Mouse (Mus musculus): ENCODE measurements around the gene Ckap5. TPM values are rescaled to one million over a fixed set of nuclear protein-coding genes. Genes with fewer than 3 reads are reported as not detected.
"Not testable (repeated sequence)": the region's sequence is repeated elsewhere in the genome, so short reads cannot be mapped to it uniquely, and the experiment has no call there.

Ckap5 gene
- 3.7 and 4.6 TPM in 2 replicates for polyA plus RNA-seq (2012; rRNA removed)

- Histone ChIP-seq H3K27me3 (ENCODE audit: control insufficient read depth, insufficient read depth, low read length) (no peaks in the 10 kb centered on the region; the same call in 1 of the 2 replicates), H3K27ac (ENCODE audit: insufficient read depth, low read length) (peak within 1 kb of the TSS; percentile 81), H3K36me3 (ENCODE audit: control insufficient read depth, insufficient read depth, low read length) (no peaks in the 10 kb centered on the region), H3K4me1 (ENCODE audit: control insufficient read depth, insufficient read depth, insufficient read length) (no peaks in the 10 kb centered on the region; the same call in none of the 2 replicates), H3K4me3 (ENCODE audit: extremely low read depth, insufficient read depth, insufficient read length) (peak within 1 kb of the TSS; percentile 99)
- peak; percentile 80 to 87 for DNase-seq (ENCODE audit: low read depth in 1 of 2, low spot score in 2 of 2)
- 1% methylated on average over 64 of the region's 64 CpGs for WGBS
- TF ChIP-seq CTCF (IDR thresholded peaks at IDR 0.05; ENCODE audit: extremely low read depth, insufficient read depth, insufficient read length, insufficient replicate concordance) (no peak), POLR2A (IDR thresholded peaks at IDR 0.05; ENCODE audit: low read depth, low read length) (no peak)
These were observed at the start of gene Ckap5 for GRCm38 (mm10) chr2:91526294-91527146. Gene Ckap5, plus strand, starts transcription at chr2:91526762.

- no peak for TF ChIP-seq POLR2A (IDR thresholded peaks at IDR 0.05; ENCODE audit: low read depth, low read length)
- no peak for TF ChIP-seq CTCF (IDR thresholded peaks at IDR 0.05; ENCODE audit: extremely low read depth, insufficient read depth, insufficient read length, insufficient replicate concordance)
- no peak overlapping the region for H3K4me3 ChIP-seq (ENCODE audit: extremely low read depth, insufficient read depth, insufficient read length)
- no peaks in the 10 kb centered on the region for H3K36me3 ChIP-seq (ENCODE audit: control insufficient read depth, insufficient read depth, low read length)
- WGBS, result 67% methylated on average over 7 of the region's 7 CpGs
- DNase-seq (ENCODE audit: low read depth in 1 of 2, low spot score in 2 of 2), result no peak
- H3K27me3 ChIP-seq (ENCODE audit: control insufficient read depth, insufficient read depth, low read length), result no peaks in the 10 kb centered on the region
- no peak overlapping the region for H3K27ac ChIP-seq (ENCODE audit: insufficient read depth, low read length)
- H3K4me1 ChIP-seq (ENCODE audit: control insufficient read depth, insufficient read depth, insufficient read length), result no peaks in the 10 kb centered on the region; the same call in 1 of the 2 replicates
These were observed 49.7 kb upstream of the Ckap5 start for GRCm38 (mm10) chr2:91476841-91477240.

- H3K4me3 ChIP-seq (ENCODE audit: extremely low read depth, insufficient read depth, insufficient read length), result no peak overlapping the region
- no peak for DNase-seq (ENCODE audit: low read depth in 1 of 2, low spot score in 2 of 2)
- H3K4me1 ChIP-seq (ENCODE audit: control insufficient read depth, insufficient read depth, insufficient read length), result no peaks in the 10 kb centered on the region; the same call in 1 of the 2 replicates
- TF ChIP-seq POLR2A (IDR thresholded peaks at IDR 0.05; ENCODE audit: low read depth, low read length), result no peak
- TF ChIP-seq CTCF (IDR thresholded peaks at IDR 0.05; ENCODE audit: extremely low read depth, insufficient read depth, insufficient read length, insufficient replicate concordance), result no peak
- WGBS, result 96% methylated on average over 9 of the region's 9 CpGs
- H3K27me3 ChIP-seq (ENCODE audit: control insufficient read depth, insufficient read depth, low read length), result no peaks in the 10 kb centered on the region
- H3K36me3 ChIP-seq (ENCODE audit: control insufficient read depth, insufficient read depth, low read length), result no peaks in the 10 kb centered on the region
- H3K27ac ChIP-seq (ENCODE audit: insufficient read depth, low read length), result no peak overlapping the region
These were observed 46.2 kb upstream of the Ckap5 start for GRCm38 (mm10) chr2:91480399-91480801.

GRCm38 (mm10) chr2:91480805-91481514 lies 45.6 kb upstream of the Ckap5 start:
- WGBS, result 60% methylated on average over 6 of the region's 6 CpGs
- Histone ChIP-seq H3K4me1 (ENCODE audit: control insufficient read depth, insufficient read depth, insufficient read length) (no peaks in the 10 kb centered on the region; the same call in 1 of the 2 replicates), H3K4me3 (ENCODE audit: extremely low read depth, insufficient read depth, insufficient read length) (no peak overlapping the region), H3K27me3 (ENCODE audit: control insufficient read depth, insufficient read depth, low read length) (no peaks in the 10 kb centered on the region), H3K36me3 (ENCODE audit: control insufficient read depth, insufficient read depth, low read length) (no peaks in the 10 kb centered on the region), H3K27ac (ENCODE audit: insufficient read depth, low read length) (no peak overlapping the region)
- DNase-seq (ENCODE audit: low read depth in 1 of 2, low spot score in 2 of 2), result no peak
- TF ChIP-seq POLR2A (IDR thresholded peaks at IDR 0.05; ENCODE audit: low read depth, low read length), result no peak
- peak; percentile 11; the same call in 1 of the 2 replicates for TF ChIP-seq CTCF (IDR thresholded peaks at IDR 0.05; ENCODE audit: extremely low read depth, insufficient read depth, insufficient read length, insufficient replicate concordance)

- no peak overlapping the region for H3K27ac ChIP-seq (ENCODE audit: insufficient read depth, low read length)
- no peak overlapping the region for H3K4me3 ChIP-seq (ENCODE audit: extremely low read depth, insufficient read depth, insufficient read length)
- 23% methylated on average over 4 of the region's 4 CpGs for WGBS
- no peaks in the 10 kb centered on the region for H3K36me3 ChIP-seq (ENCODE audit: control insufficient read depth, insufficient read depth, low read length)
- no peak for DNase-seq (ENCODE audit: low read depth in 1 of 2, low spot score in 2 of 2)
- no peaks in the 10 kb centered on the region for H3K27me3 ChIP-seq (ENCODE audit: control insufficient read depth, insufficient read depth, low read length)
- H3K4me1 ChIP-seq (ENCODE audit: control insufficient read depth, insufficient read depth, insufficient read length), result no peaks in the 10 kb centered on the region
- TF ChIP-seq POLR2A (IDR thresholded peaks at IDR 0.05; ENCODE audit: low read depth, low read length) (no peak), CTCF (IDR thresholded peaks at IDR 0.05; ENCODE audit: extremely low read depth, insufficient read depth, insufficient read length, insufficient replicate concordance) (no peak)
These were observed 41.9 kb upstream of the Ckap5 start for GRCm38 (mm10) chr2:91484698-91485097.

GRCm38 (mm10) chr2:91485256-91485655 lies 41.3 kb upstream of the Ckap5 start:
- H3K4me3 ChIP-seq (ENCODE audit: extremely low read depth, insufficient read depth, insufficient read length), result no peak overlapping the region
- H3K27me3 ChIP-seq (ENCODE audit: control insufficient read depth, insufficient read depth, low read length), result no peaks in the 10 kb centered on the region
- H3K27ac ChIP-seq (ENCODE audit: insufficient read depth, low read length), result peak overlapping the region; percentile 7
- no peak for DNase-seq (ENCODE audit: low read depth in 1 of 2, low spot score in 2 of 2)
- H3K4me1 ChIP-seq (ENCODE audit: control insufficient read depth, insufficient read depth, insufficient read length), result no peaks in the 10 kb centered on the region
- no peaks in the 10 kb centered on the region for H3K36me3 ChIP-seq (ENCODE audit: control insufficient read depth, insufficient read depth, low read length)
- WGBS, result 65% methylated on average over 6 of the region's 6 CpGs
- no peak for TF ChIP-seq POLR2A (IDR thresholded peaks at IDR 0.05; ENCODE audit: low read depth, low read length)
- TF ChIP-seq CTCF (IDR thresholded peaks at IDR 0.05; ENCODE audit: extremely low read depth, insufficient read depth, insufficient read length, insufficient replicate concordance), result no peak

- H3K27ac ChIP-seq (ENCODE audit: insufficient read depth, low read length); DNase-seq (ENCODE audit: low read depth in 1 of 2, low spot score in 2 of 2); H3K4me1 ChIP-seq (ENCODE audit: control insufficient read depth, insufficient read depth, insufficient read length); H3K36me3 ChIP-seq (ENCODE audit: control insufficient read depth, insufficient read depth, low read length); H3K27me3 ChIP-seq (ENCODE audit: control insufficient read depth, insufficient read depth, low read length); H3K4me3 ChIP-seq (ENCODE audit: extremely low read depth, insufficient read depth, insufficient read length): not testable (repeated sequence)
- WGBS, result 24% methylated on average over 3 of the region's 3 CpGs
These were observed 39.3 kb upstream of the Ckap5 start for GRCm38 (mm10) chr2:91487295-91487694.

All from spleen, adult 2 months (tissue).